Mouse (Mus musculus): ENCODE data around the gene Sdccag8. TPM values are rescaled to one million over a fixed set of nuclear protein-coding genes. Genes with fewer than 3 reads are reported as not detected.

The Sdccag8 gene
- total RNA-seq, 2 experiments from 2014 or later: 3.1 to 4.1 TPM

Small RNA genes lying within 50 kb of the gene (microRNA-seq; reads per million reads assigned to microRNA genes)
- gene Gm25993: 0 reads per million in 2 experiments
- 97.2 to 105 reads per million in 2 experiments for gene Mir350

Other genes with a start within 250 kb of the Sdccag8 start
- gene Cep170, start 593 bp upstream of the Sdccag8 start, total RNA-seq (2021): 10 to 100 TPM; 20.2 to 25.3 TPM

Data from gastrocnemius, postnatal 14 days (tissue).